Mouse (Mus musculus) heart, embryonic 12.5 days (tissue): ENCODE measurements around the gene Msi2. TPM values are rescaled to one million over a fixed set of nuclear protein-coding genes. Genes with fewer than 3 reads are reported as not detected.

ENCODE experiments used
- ATAC-seq: fragments of 200-750 bp; cut with Nextera tagmentation; 2 replicates; pipeline ENCODE4 v1.8.0; 2017; ENCODE audit warnings: moderate TSS enrichment, moderate library complexity; ENCODE audit not compliant: insufficient number of reproducible peaks, low FRiP score
- H3K27ac ChIP-seq: fragments of 300-500 bp; sonication (generic); 2 replicates; pipeline ENCODE4 v1.5.1; 2016; ENCODE audit warnings: mild to moderate bottlenecking, moderate library complexity; ENCODE audit not compliant: poor library complexity, severe bottlenecking
- H3K27me3 ChIP-seq: fragments of 300-500 bp; sonication (generic); replicated peaks from 2 replicates; pipeline ENCODE4 v1.6.1; 2016; ENCODE audit warnings: mild to moderate bottlenecking, moderate library complexity
- H3K36me3 ChIP-seq: fragments of 300-500 bp; sonication (generic); 2 replicates; pipeline ENCODE4 v1.6.1; 2016; ENCODE audit warnings: mild to moderate bottlenecking, moderate library complexity
- H3K4me1 ChIP-seq: fragments of 300-500 bp; sonication (generic); replicated peaks from 2 replicates; pipeline ENCODE4 v1.6.1; 2016; ENCODE audit warnings: mild to moderate bottlenecking
- H3K4me2 ChIP-seq: fragments of 300-500 bp; sonication (generic); 2 replicates; pipeline ENCODE4 v1.6.1; 2016; ENCODE audit warnings: mild to moderate bottlenecking, moderate library complexity
- H3K4me3 ChIP-seq: fragments of 300-500 bp; sonication (generic); 2 replicates; pipeline ENCODE4 v1.5.1; 2016; ENCODE audit warnings: mild to moderate bottlenecking
- H3K9ac ChIP-seq: fragments of 300-500 bp; sonication (generic); 2 replicates; pipeline ENCODE4 v1.6.1; 2016; ENCODE audit warnings: mild to moderate bottlenecking, moderate library complexity
- H3K9me3 ChIP-seq: fragments of 300-500 bp; sonication (generic); replicated peaks from 2 replicates; pipeline ENCODE4 v1.6.1; 2016; ENCODE audit warnings: mild to moderate bottlenecking, moderate library complexity
- WGBS: fragments of 180-500 bp; shearing (Covaris S2); methylation state at CpG from one replicate; pipeline ENCODE4 v1.1.7; 2016; 5-methylcytosine and 5-hydroxymethylcytosine counted together
- polyA plus RNA-seq: library from polyadenylated mRNA; unstranded; fragments of >200 nt; fragmentation: Nextera tagmentation; extraction: Ambion mirVana; gene quantifications from 2 replicates; pipeline ENCODE4 v1.2.1, GENCODE M21; 2016

The Msi2 gene
- polyA plus RNA-seq, 1 experiment from 2014 or later, result 20.5 TPM

- Histone ChIP-seq H3K27me3 (no peaks in the 10 kb centered on the region), H3K9ac (0 out of 2 replicates have a peak overlapping the region, but pooled peaks have one; percentile 5), H3K9me3 (no peaks in the 10 kb centered on the region), H3K4me1 (peaks cover 85% of the 10 kb centered on the region), H3K4me2 (no peak overlapping the region), H3K4me3 (no peak overlapping the region), H3K36me3 (peaks cover 8% of the 10 kb centered on the region), H3K27ac (peak overlapping the region; percentile 12; the same call in 1 of the 2 replicates)
- WGBS, result 77% methylated on average over 5 of the region's 5 CpGs
- ATAC-seq, result no peak
Measured at GRCm38 (mm10) chr11:88479498-88479897, 238.8 kb downstream of the Msi2 start.

DNA sequence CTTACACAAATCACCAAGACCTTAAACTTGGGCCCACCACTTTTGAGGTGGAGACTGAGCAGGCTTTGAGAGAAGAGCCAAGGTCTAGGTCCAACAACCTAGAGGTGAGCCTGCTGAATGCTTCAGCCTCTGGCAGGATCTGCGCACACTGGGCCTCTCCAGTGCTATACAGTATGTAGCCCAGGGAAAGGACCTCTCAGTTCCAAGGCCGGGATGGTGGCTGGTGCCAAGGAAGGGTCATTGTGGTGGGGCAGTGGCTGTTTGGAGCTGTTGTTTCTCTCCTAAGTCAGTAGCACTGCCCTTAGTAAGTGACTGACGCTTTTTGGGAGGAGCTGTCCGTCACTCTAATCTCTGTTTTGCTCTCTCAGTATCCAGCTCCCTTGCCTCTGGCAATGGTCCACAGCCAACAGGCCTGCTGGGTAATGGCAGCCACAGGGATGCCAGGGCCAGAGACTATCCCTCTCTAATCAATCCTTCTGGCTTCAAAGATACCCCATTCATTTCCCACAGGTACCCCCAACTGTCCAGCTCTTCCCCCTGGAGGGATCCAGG lies 243.3 kb downstream of the Msi2 start:
- no peaks in the 10 kb centered on the region for H3K9me3 ChIP-seq
- no peak overlapping the region for H3K4me2 ChIP-seq
- H3K4me3 ChIP-seq, result no peak overlapping the region
- peak overlapping the region; percentile 62 for H3K27ac ChIP-seq
- H3K27me3 ChIP-seq, result no peaks in the 10 kb centered on the region
- 56% methylated on average over 4 of the region's 4 CpGs for WGBS
- H3K4me1 ChIP-seq, result peaks cover 86% of the 10 kb centered on the region
- H3K36me3 ChIP-seq, result peaks cover 8% of the 10 kb centered on the region
- H3K9ac ChIP-seq, result no peak overlapping the region
- ATAC-seq, result no peak

GRCm38 (mm10) chr11:88472731-88473130 lies 245.6 kb downstream of the Msi2 start:
- no peak overlapping the region for H3K27ac ChIP-seq

GRCm38 (mm10) chr11:88471981-88472647 lies 246.2 kb downstream of the Msi2 start:
- Histone ChIP-seq H3K27ac (peak overlapping the region; percentile 91), H3K4me3 (no peak overlapping the region), H3K36me3 (peaks cover 8% of the 10 kb centered on the region; the same call in 1 of the 2 replicates), H3K4me2 (no peak overlapping the region), H3K9me3 (no peaks in the 10 kb centered on the region), H3K9ac (0 out of 2 replicates have a peak overlapping the region, but pooled peaks have one; percentile 41), H3K4me1 (peaks cover 85% of the 10 kb centered on the region), H3K27me3 (no peaks in the 10 kb centered on the region)
- WGBS, result 60% methylated on average over 12 of the region's 12 CpGs
- ATAC-seq, result no peak

More at GRCm38 (mm10) chr11:88472731-88473130, 245.6 kb downstream of the Msi2 start:
- Histone ChIP-seq H3K9me3 (no peaks in the 10 kb centered on the region), H3K4me2 (no peak overlapping the region), H3K27me3 (no peaks in the 10 kb centered on the region), H3K4me1 (peaks cover 85% of the 10 kb centered on the region), H3K9ac (no peak overlapping the region), H3K4me3 (no peak overlapping the region), H3K36me3 (peaks cover 8% of the 10 kb centered on the region; the same call in 1 of the 2 replicates)
- WGBS, result 77% methylated on average over 8 of the region's 8 CpGs
- no peak for ATAC-seq

- no peak for ATAC-seq
- peak overlapping the region; percentile 13; the same call in 1 of the 2 replicates for H3K9ac ChIP-seq
- peak overlapping the region; percentile 91 for H3K27ac ChIP-seq
- H3K27me3 ChIP-seq, result no peaks in the 10 kb centered on the region
- peaks cover 72% of the 10 kb centered on the region for H3K4me1 ChIP-seq
- no peak overlapping the region for H3K4me3 ChIP-seq
- peak overlapping the region; percentile 30 for H3K4me2 ChIP-seq
- H3K36me3 ChIP-seq, result no peaks in the 10 kb centered on the region
- no peaks in the 10 kb centered on the region for H3K9me3 ChIP-seq
Measured at GRCm38 (mm10) chr11:88470599-88470998, 247.7 kb downstream of the Msi2 start.

GRCm38 (mm10) chr11:88468996-88469395 lies 249.3 kb downstream of the Msi2 start:
- Histone ChIP-seq H3K4me1 (peaks cover 75% of the 10 kb centered on the region), H3K27ac (peak overlapping the region; percentile 91), H3K27me3 (no peaks in the 10 kb centered on the region), H3K9me3 (no peaks in the 10 kb centered on the region), H3K4me3 (no peak overlapping the region), H3K36me3 (0 out of 2 replicates have a peak, but pooled peaks cover 3% of the 10 kb centered on the region), H3K9ac (no peak overlapping the region), H3K4me2 (no peak overlapping the region)
- no peak for ATAC-seq

GRCm38 (mm10) chr11:88467498-88468245 lies 250.6 kb downstream of the Msi2 start:
- Histone ChIP-seq H3K4me2 (peak overlapping the region; percentile 41), H3K9ac (peak overlapping the region; percentile 55), H3K27ac (peak overlapping the region; percentile 94), H3K4me1 (peaks cover 79% of the 10 kb centered on the region), H3K4me3 (no peak overlapping the region), H3K9me3 (no peaks in the 10 kb centered on the region), H3K36me3 (peaks cover 10% of the 10 kb centered on the region), H3K27me3 (no peaks in the 10 kb centered on the region)
- ATAC-seq, result peak; percentile 69; the same call in 1 of the 2 replicates
- 18% methylated on average over 18 of the region's 18 CpGs for WGBS

DNA sequence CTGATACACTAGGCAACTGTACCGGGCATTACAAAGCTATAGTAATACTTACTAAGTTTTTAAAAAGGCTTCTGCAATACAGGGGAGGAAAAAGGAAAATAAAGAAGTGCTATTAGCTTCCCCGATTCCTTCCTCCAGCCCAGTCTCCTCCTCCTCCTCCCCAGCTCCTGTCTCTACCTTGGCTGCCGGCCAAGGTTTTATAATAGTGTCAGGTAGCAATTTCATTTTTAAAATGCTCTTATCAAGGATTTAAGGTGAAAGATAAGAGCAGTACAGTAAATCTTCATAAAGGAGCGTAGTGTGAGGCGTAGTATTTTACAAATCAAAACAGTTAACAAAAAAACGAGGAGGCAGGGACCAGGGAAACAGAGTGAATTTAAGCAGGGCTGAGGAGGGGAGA lies 254.4 kb downstream of the Msi2 start:
- 59% methylated on average over 6 of the region's 6 CpGs for WGBS
- H3K27me3 ChIP-seq, result no peaks in the 10 kb centered on the region
- H3K9ac ChIP-seq, result no peak overlapping the region
- H3K36me3 ChIP-seq, result peaks cover 10% of the 10 kb centered on the region
- no peak overlapping the region for H3K4me3 ChIP-seq
- H3K4me2 ChIP-seq, result no peak overlapping the region
- H3K9me3 ChIP-seq, result no peaks in the 10 kb centered on the region
- peaks cover 74% of the 10 kb centered on the region for H3K4me1 ChIP-seq
- ATAC-seq, result no peak
- H3K27ac ChIP-seq, result no peak overlapping the region; the same call in 1 of the 2 replicates

DNA sequence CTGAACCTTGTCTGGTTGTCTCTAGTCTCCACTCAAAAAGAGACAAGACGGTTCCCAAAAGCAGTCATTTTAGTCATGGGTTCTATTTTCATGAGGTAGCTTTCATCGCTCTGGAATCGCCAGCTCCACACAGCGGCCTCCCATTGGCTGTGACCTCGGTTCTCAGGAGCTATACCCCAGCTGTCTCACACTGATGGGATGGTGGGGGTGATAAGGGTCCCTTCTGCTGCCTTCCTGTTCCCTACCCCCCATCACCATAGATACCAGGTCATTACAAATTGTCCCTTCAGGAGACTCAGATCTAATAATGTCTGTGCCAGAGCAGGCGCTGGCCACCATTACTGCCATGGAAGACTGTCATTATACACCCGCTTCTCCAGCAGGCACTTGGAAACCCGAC lies 255.5 kb downstream of the Msi2 start:
- Histone ChIP-seq H3K36me3 (peaks cover 10% of the 10 kb centered on the region), H3K27ac (no peak overlapping the region), H3K4me1 (peaks cover 73% of the 10 kb centered on the region), H3K9me3 (no peaks in the 10 kb centered on the region), H3K4me2 (no peak overlapping the region), H3K4me3 (no peak overlapping the region), H3K9ac (no peak overlapping the region), H3K27me3 (no peaks in the 10 kb centered on the region)
- WGBS, result 75% methylated on average over 8 of the region's 8 CpGs
- ATAC-seq, result no peak

DNA sequence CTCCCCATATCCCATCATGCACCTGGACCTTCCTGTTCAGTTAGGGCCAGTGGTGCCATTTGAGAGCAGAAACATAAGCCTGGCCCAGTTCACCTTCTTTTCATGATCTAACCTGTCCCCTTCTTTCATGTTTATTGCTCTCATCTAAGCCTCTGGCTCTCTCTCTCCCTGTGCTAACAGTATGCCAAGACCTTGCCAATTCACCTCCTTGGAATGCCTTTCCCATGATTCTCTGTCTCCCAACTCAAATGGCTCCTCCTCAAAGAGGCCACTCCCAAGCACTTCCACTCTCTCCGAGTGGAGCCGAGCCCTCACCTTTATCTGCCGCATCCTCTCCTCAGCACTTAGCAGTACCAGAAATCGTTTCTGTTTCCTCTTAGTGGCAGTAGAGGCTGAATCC lies 256.7 kb downstream of the Msi2 start:
- ATAC-seq, result no peak
- H3K4me3 ChIP-seq, result no peak overlapping the region
- no peak overlapping the region for H3K9ac ChIP-seq
- 52% methylated on average over 4 of the region's 4 CpGs for WGBS
- H3K9me3 ChIP-seq, result no peaks in the 10 kb centered on the region
- H3K27me3 ChIP-seq, result no peaks in the 10 kb centered on the region
- H3K4me2 ChIP-seq, result no peak overlapping the region
- peaks cover 78% of the 10 kb centered on the region for H3K4me1 ChIP-seq
- peak overlapping the region; percentile 34; the same call in 1 of the 2 replicates for H3K27ac ChIP-seq
- H3K36me3 ChIP-seq, result peaks cover 10% of the 10 kb centered on the region
